Mouse (Mus musculus): Measurements from ENCODE around the gene C2. TPM values are rescaled to one million over a fixed set of nuclear protein-coding genes. Genes with fewer than 3 reads are reported as not detected.
A peak's percentile ranks its signal among the peaks of the same experiment; 100 is the strongest.

The C2 gene
- polyA plus RNA-seq, 1 experiment: 10.8 TPM

DNA sequence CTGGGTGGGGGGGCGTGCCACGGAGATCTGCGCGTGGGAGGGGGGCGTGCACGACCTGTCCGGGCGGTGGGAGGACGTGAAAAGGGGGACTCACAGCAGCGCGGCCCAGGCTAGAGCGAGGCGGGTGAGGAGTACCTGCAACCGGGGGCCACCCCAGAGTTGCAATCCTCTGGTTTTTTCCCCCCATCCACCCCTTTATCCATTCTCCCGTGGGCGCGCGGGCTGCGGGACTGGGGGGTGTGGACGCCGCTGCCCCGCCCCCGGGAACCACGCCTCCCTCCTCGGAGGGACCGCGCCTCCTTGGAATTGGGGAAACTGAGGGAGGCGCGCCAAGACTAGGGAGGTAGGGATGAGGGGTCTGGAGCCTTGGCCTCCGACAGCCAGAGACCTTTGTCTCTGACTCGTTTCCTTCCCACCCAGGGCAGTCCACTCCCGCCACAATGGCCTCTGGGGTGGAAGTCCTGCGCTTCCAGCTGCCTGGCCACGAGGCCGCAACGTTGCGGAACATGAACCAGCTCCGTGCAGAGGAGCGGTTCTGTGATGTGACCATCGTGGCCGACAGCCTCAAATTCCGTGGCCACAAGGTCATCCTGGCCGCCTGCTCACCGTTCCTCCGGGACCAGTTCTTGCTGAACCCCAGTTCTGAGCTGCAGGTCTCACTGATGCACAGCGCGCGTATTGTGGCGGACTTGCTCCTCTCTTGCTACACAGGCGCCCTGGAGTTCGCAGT, 3.1 kb downstream of the C2 start:
- TF ChIP-seq EP300 (IDR thresholded peaks at IDR 0.05; ENCODE audit: insufficient read depth, low read depth, low read length): no peak
- TF ChIP-seq CTCF (IDR thresholded peaks at IDR 0.05; ENCODE audit: low read depth, low read length): no peak
- TF ChIP-seq POLR2A (IDR thresholded peaks at IDR 0.05; ENCODE audit: insufficient read depth, low read length): no peak
- Histone ChIP-seq H3K9ac (ENCODE audit: low read depth, poor library complexity, severe bottlenecking) (peak overlapping the region; percentile 96), H3K4me1 (ENCODE audit: control insufficient read depth, insufficient read depth, low read length) (peaks cover 2% of the 10 kb centered on the region), H3K36me3 (ENCODE audit: control insufficient read depth, insufficient read depth, low read length, poor library complexity, severe bottlenecking) (no peaks in the 10 kb centered on the region), H3K9me3 (replicated peaks; ENCODE audit: control insufficient read depth, insufficient read depth, low read length, poor library complexity, severe bottlenecking) (no peaks in the 10 kb centered on the region), H3K4me3 (ENCODE audit: low read depth, low read length) (peak overlapping the region; percentile 59), H3K27me3 (ENCODE audit: control insufficient read depth, insufficient read depth, low read length, poor library complexity, severe bottlenecking) (no peaks in the 10 kb centered on the region), H3K27ac (ENCODE audit: insufficient read depth, low read length) (no peak overlapping the region)

DNA sequence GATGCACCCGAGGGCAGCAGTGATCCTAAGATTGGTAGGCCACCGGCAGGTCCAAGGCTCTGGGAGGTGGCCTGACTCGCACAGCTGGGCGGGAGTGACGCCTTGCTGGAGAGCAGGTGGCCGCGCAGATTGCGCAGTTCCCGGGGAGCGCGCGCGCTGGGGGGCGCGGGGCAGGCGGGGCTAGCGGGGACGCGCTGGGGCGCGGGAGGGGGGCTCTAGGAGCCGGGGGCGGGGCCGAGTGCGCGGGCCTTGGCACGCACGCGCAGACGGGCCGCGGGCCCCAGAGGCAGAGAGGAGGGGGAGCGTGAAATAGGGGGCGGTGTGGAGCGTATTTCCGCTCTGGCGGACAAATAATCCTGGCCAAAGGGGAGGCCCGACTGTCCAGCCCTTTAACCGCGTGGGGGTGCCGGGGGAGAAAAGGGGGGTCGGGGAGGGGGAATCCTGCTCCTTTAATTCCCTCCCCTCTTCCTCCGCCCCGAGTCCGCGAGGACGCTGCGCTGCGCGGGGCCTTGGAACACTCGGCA, 3.9 kb downstream of the C2 start:
- Histone ChIP-seq H3K4me3 (ENCODE audit: low read depth, low read length) (peak overlapping the region; percentile 59), H3K36me3 (ENCODE audit: control insufficient read depth, insufficient read depth, low read length, poor library complexity, severe bottlenecking) (no peaks in the 10 kb centered on the region), H3K27ac (ENCODE audit: insufficient read depth, low read length) (peak overlapping the region; percentile 84), H3K9ac (ENCODE audit: low read depth, poor library complexity, severe bottlenecking) (peak overlapping the region; percentile 96), H3K27me3 (ENCODE audit: control insufficient read depth, insufficient read depth, low read length, poor library complexity, severe bottlenecking) (no peaks in the 10 kb centered on the region), H3K4me1 (ENCODE audit: control insufficient read depth, insufficient read depth, low read length) (peaks cover 2% of the 10 kb centered on the region), H3K9me3 (replicated peaks; ENCODE audit: control insufficient read depth, insufficient read depth, low read length, poor library complexity, severe bottlenecking) (no peaks in the 10 kb centered on the region)
- TF ChIP-seq CTCF (IDR thresholded peaks at IDR 0.05; ENCODE audit: low read depth, low read length) (no peak), POLR2A (IDR thresholded peaks at IDR 0.05; ENCODE audit: insufficient read depth, low read length) (peak; percentile 66), EP300 (IDR thresholded peaks at IDR 0.05; ENCODE audit: insufficient read depth, low read depth, low read length) (peak; percentile 56; the same call in 1 of the 2 replicates)

DNA sequence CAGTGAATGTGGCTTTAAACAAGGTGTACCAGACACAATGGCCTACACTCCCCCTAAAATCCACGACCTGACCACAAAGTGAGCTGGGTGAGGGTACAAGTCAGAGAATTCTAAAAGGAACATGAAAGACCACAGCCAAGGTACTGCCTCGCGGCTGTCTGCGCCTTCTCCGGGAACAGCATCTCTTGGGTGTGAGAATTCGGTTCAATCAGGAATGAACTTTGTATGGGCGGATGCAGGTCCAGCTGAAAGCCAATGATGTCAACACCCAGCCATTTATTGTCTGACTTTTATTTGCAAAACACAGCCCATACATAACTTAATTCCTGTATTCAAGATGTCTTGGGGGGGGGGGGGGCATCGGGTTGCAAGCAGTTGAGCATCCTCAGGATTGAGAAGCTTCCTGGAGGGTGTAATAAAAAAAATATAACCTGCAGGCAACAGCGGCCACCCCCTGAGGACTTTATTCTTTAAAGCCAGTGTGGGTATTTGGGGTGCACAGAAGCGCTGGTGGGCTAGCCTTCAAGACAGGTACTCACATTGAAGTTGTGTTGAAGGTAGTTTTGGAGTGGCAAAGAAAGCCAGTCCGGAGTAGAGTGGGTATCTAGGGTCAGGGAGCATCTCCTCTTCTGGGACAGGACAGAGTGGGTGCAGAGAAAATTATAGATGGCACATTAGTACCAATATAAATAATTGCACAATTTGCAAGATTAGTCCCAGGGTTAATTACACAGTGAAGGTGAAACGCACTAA, 4.8 kb downstream of the C2 start:
- peak overlapping the region; percentile 84 for H3K27ac ChIP-seq (ENCODE audit: insufficient read depth, low read length)
- no peaks in the 10 kb centered on the region for H3K9me3 ChIP-seq (replicated peaks; ENCODE audit: control insufficient read depth, insufficient read depth, low read length, poor library complexity, severe bottlenecking)
- TF ChIP-seq CTCF (IDR thresholded peaks at IDR 0.05; ENCODE audit: low read depth, low read length): no peak
- TF ChIP-seq POLR2A (IDR thresholded peaks at IDR 0.05; ENCODE audit: insufficient read depth, low read length): no peak
- TF ChIP-seq EP300 (IDR thresholded peaks at IDR 0.05; ENCODE audit: insufficient read depth, low read depth, low read length): peak; percentile 61; the same call in 1 of the 2 replicates
- H3K4me1 ChIP-seq (ENCODE audit: control insufficient read depth, insufficient read depth, low read length): peaks cover 2% of the 10 kb centered on the region
- no peak overlapping the region for H3K4me3 ChIP-seq (ENCODE audit: low read depth, low read length)
- no peaks in the 10 kb centered on the region for H3K36me3 ChIP-seq (ENCODE audit: control insufficient read depth, insufficient read depth, low read length, poor library complexity, severe bottlenecking)
- H3K9ac ChIP-seq (ENCODE audit: low read depth, poor library complexity, severe bottlenecking): peak overlapping the region; percentile 8; the same call in 1 of the 2 replicates
- no peaks in the 10 kb centered on the region for H3K27me3 ChIP-seq (ENCODE audit: control insufficient read depth, insufficient read depth, low read length, poor library complexity, severe bottlenecking)

DNA sequence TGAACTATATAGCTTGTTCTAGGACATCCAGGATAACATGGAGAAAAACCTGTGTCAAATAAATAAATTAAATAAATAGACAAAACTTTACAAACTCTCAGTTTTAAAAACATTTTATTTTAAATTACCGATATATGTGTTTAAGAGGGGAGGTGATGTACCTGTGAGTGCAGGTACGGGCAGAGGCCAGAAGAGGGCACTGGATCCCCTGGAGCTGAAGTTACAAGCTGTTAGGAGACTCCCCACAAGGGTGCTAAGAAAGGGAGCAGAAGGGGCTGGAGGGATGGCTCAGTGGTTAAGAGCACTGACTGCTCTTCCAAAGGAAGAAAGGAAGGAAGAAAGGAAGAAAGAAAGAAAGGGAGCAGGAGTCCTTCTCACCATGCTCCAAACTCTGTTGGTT, 6.7 kb downstream of the C2 start:
- TF ChIP-seq CTCF (IDR thresholded peaks at IDR 0.05; ENCODE audit: low read depth, low read length): peak; percentile 69
- TF ChIP-seq POLR2A (IDR thresholded peaks at IDR 0.05; ENCODE audit: insufficient read depth, low read length): no peak
- no peaks in the 10 kb centered on the region for H3K36me3 ChIP-seq (ENCODE audit: control insufficient read depth, insufficient read depth, low read length, poor library complexity, severe bottlenecking)
- H3K4me3 ChIP-seq (ENCODE audit: low read depth, low read length): no peak overlapping the region
- no peak overlapping the region for H3K27ac ChIP-seq (ENCODE audit: insufficient read depth, low read length)
- no peaks in the 10 kb centered on the region for H3K27me3 ChIP-seq (ENCODE audit: control insufficient read depth, insufficient read depth, low read length, poor library complexity, severe bottlenecking)
- peaks cover 2% of the 10 kb centered on the region for H3K4me1 ChIP-seq (ENCODE audit: control insufficient read depth, insufficient read depth, low read length)
- no peaks in the 10 kb centered on the region for H3K9me3 ChIP-seq (replicated peaks; ENCODE audit: control insufficient read depth, insufficient read depth, low read length, poor library complexity, severe bottlenecking)
- no peak overlapping the region for H3K9ac ChIP-seq (ENCODE audit: low read depth, poor library complexity, severe bottlenecking)

DNA sequence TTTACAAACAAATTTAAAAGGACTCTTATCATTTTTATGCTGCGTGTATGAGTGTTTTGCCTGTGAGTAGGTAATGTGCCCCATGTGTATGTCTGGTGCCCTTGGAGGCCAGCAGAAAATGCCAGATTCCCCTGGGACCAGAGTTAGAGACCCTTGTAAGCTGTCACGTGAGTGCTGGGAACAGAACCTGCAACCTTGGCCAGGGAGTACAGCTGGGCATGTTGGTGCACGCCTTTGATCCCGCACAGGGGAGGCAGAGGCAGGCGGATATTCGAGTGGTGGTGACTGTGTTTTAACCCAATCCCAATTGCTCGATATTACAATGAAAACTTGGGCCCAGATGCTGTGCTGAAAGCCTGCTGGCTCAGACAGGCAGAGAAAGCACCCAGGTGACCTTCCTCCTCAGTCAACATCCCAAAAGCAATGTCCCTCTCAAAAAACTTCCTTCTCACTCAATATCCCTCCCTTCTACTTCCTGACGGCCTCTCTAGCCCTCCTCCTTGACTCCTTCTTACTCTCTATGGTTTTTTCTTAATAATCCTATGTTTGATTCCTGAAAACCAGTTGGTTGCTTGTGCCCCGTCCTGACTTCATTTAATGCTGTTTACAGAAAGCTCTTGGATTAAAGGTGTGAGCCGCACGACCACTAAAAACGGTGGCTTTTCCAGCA, 7.9 kb downstream of the C2 start:
- TF ChIP-seq CTCF (IDR thresholded peaks at IDR 0.05; ENCODE audit: low read depth, low read length) (no peak), EP300 (IDR thresholded peaks at IDR 0.05; ENCODE audit: insufficient read depth, low read depth, low read length) (no peak), POLR2A (IDR thresholded peaks at IDR 0.05; ENCODE audit: insufficient read depth, low read length) (no peak)
- no peaks in the 10 kb centered on the region for H3K36me3 ChIP-seq (ENCODE audit: control insufficient read depth, insufficient read depth, low read length, poor library complexity, severe bottlenecking)
- peak overlapping the region; percentile 1 for H3K9ac ChIP-seq (ENCODE audit: low read depth, poor library complexity, severe bottlenecking)
- no peaks in the 10 kb centered on the region for H3K9me3 ChIP-seq (replicated peaks; ENCODE audit: control insufficient read depth, insufficient read depth, low read length, poor library complexity, severe bottlenecking)
- peak overlapping the region; percentile 31; the same call in 1 of the 2 replicates for H3K4me3 ChIP-seq (ENCODE audit: low read depth, low read length)
- peak overlapping the region; percentile 47 for H3K27ac ChIP-seq (ENCODE audit: insufficient read depth, low read length)
- H3K4me1 ChIP-seq (ENCODE audit: control insufficient read depth, insufficient read depth, low read length): peaks cover 2% of the 10 kb centered on the region
- no peaks in the 10 kb centered on the region for H3K27me3 ChIP-seq (ENCODE audit: control insufficient read depth, insufficient read depth, low read length, poor library complexity, severe bottlenecking)

All from ES-Bruce4 (cell line).